Mouse (Mus musculus) ovary, adult 10 weeks (tissue): Measurements from ENCODE around the gene Nav1. TPM values are rescaled to one million over a fixed set of nuclear protein-coding genes. Genes with fewer than 3 reads are reported as not detected.

Experiments
- polyA plus RNA-seq: library from polyadenylated mRNA; stranded (reverse); fragments of 350-450 nt; fragmentation: Illumina TruSeq; extraction: RNeasy Lipid Tissue Mini Kit (QIAGEN cat#74804); gene quantifications from one replicate; pipeline ENCODE4 v1.2.3, GENCODE M21; 2014

Nav1 gene
- 17.5 TPM for polyA plus RNA-seq

DNA sequence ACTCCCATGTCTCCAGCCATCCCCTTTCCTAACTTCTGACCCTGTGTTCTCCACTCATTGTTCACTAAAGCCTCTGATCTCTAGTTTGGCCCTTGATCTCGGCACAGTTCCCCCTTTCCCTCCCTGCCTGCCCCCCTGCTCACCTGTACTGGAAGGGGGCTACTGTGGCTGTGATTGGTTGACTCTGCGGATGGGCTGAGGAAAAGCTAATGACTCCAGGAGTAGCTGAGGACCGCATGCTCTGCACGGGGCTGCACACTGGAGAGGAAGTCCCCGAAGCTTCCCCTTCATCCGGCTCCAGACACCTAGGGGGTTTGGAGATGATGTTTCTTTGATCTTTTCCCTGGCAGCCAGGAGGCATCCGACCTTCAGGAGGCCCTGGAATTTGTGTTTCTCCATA, at the start of gene Nav1:
TSS of gene Nav1 (minus strand) at position 277 of the 400 bp plus-strand sequence.

DNA sequence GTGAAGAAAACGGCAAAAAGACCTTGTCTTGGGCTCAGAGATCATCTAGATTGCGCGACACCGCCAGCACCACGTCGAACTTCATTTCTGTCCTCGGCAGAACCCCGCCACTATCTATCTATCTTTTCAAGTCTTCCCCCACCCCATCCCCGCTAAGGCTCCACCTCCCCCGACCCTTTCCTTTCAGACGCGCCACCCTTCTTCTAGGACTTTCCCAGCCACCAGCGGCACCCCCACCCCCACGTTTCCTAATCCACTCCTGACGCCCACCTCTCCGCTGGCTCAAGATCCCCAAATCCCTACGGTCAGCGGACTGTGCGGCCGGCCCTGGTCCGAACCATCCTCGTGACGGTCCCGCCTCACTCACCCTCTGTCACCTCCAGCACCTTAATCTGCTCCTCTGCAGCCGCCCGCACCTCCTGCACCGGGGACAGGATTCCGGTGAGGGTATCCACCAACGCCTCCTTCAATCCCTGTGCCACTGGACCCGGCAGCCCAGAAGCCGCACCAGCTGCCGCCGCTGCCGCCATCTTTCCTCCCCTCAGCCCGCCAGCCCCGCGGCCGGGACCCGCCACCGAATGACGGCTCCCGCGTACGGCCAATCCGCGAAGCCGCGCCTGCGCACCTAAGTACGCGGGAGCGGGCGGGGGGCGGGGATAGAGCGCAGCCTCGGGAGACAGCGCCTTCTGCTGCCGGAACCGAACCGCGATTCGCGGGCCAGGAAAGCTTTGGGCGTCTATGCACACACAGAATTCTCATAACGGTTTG, 177.0 kb downstream of the Nav1 start, which contains the start of gene Ipo9:
TSS of gene Ipo9 (minus strand) at position 599 of the 768 bp plus-strand sequence.

Other genes starting within 250 kb of the Nav1 start
- gene Shisa4, start 232.1 kb downstream of the Nav1 start, polyA plus RNA-seq: 0.46 TPM
- gene Ipo9, start 176.8 kb downstream of the Nav1 start, polyA plus RNA-seq: 44.5 TPM
- 85.4 TPM for gene Csrp1, start 112.8 kb upstream of the Nav1 start, polyA plus RNA-seq
- gene Phlda3, start 158.8 kb upstream of the Nav1 start, polyA plus RNA-seq: 2.9 TPM
- not detected for gene Tnni1, start 172.1 kb upstream of the Nav1 start, polyA plus RNA-seq
- 0.14 TPM for gene Lad1, start 211.3 kb upstream of the Nav1 start, polyA plus RNA-seq
- 2.8 TPM for gene Tnnt2, start 229.1 kb upstream of the Nav1 start, polyA plus RNA-seq